Mouse (Mus musculus) heart, adult 2 months (tissue): ENCODE measurements at regions not wholly inside any gene's neighbourhood (a gene's known extent, or its start where the extent isn't known, plus 50 kb on each side); places are given as distances from the start of the nearest gene placed in this dataset.
"Not testable (repeated sequence)": the region's sequence is repeated elsewhere in the genome, so short reads cannot be mapped to it uniquely, and the experiment has no call there.

Source experiments
- DNase-seq, 2 experiments: peaks; one replicate each; pipeline ENCODE4 v3.0.0; 2021
- H3K27ac ChIP-seq: fragments of 200-600 bp; 2 replicates; pipeline ENCODE4 v1.8.1; 2022
- H3K27me3 ChIP-seq: fragments of 200-500 bp; 2 replicates; pipeline ENCODE4 v1.6.1; 2012; ENCODE audit warnings: mild to moderate bottlenecking, low read length, inconsistent platforms, mixed read lengths; ENCODE audit not compliant: control insufficient read depth, insufficient read depth
- H3K36me3 ChIP-seq: fragments of 200-500 bp; 2 replicates; pipeline ENCODE4 v1.6.1; 2012; ENCODE audit warnings: low read length, inconsistent platforms; ENCODE audit not compliant: control insufficient read depth, insufficient read depth
- H3K4me1 ChIP-seq: fragments of 200-500 bp; 2 replicates; pipeline ENCODE4 v1.6.1; 2011; ENCODE audit warnings: low read length; ENCODE audit not compliant: control insufficient read depth, insufficient read depth
- H3K4me3 ChIP-seq: fragments of 200-600 bp; 2 replicates; pipeline ENCODE4 v1.8.1; 2022
- H3K79me2 ChIP-seq: fragments of 200-500 bp; replicated peaks from 2 replicates; pipeline ENCODE4 v1.6.1; 2012; ENCODE audit warnings: mild to moderate bottlenecking, inconsistent platforms, low read length, moderate library complexity, mixed read lengths; ENCODE audit not compliant: control insufficient read depth, insufficient read depth
- H3K9ac ChIP-seq: fragments of 200-500 bp; 2 replicates; pipeline ENCODE4 v1.6.1; 2012; ENCODE audit warnings: low read depth, mild to moderate bottlenecking, control low read depth, inconsistent platforms, low read length, mixed read lengths
- CTCF ChIP-seq: fragments of 200-600 bp; IDR thresholded peaks from 2 replicates; pipeline ENCODE4 v1.8.1; 2022; ENCODE audit warnings: antibody characterized with exemption, mild to moderate bottlenecking, moderate library complexity
- EP300 ChIP-seq: fragments of 200-500 bp; IDR thresholded peaks from 2 replicates; pipeline ENCODE4 v1.6.1; 2011; ENCODE audit warnings: low read depth, low read length, control low read depth; ENCODE audit not compliant: insufficient read depth
- POLR2A ChIP-seq: fragments of 200-500 bp; IDR thresholded peaks from 2 replicates; pipeline ENCODE4 v1.6.1; 2011; ENCODE audit warnings: mild to moderate bottlenecking, low read depth, low read length, control low read depth; ENCODE audit not compliant: insufficient read depth
- WGBS: fragments of 180-500 bp; shearing (Covaris S2); methylation state at CpG from one replicate; pipeline ENCODE4 v1.1.7; 2018; 5-methylcytosine and 5-hydroxymethylcytosine counted together
- intact Hi-C: fragments of 180-260 bp; cut with DNase I; formaldehyde crosslinking; loops from one replicate; pipeline ENCODE4 v1.15.1; 2025

- H3K27ac ChIP-seq, H3K27me3 ChIP-seq, H3K79me2 ChIP-seq, H3K4me1 ChIP-seq, intact Hi-C loops, H3K4me3 ChIP-seq, H3K9ac ChIP-seq, H3K36me3 ChIP-seq: not testable (repeated sequence)
- DNase-seq, result peak in 1 of 2 experiments; percentile 15
- WGBS, result 48% methylated on average over 4 of the region's 4 CpGs
These were observed 1905.5 kb upstream of the Sel1l start for GRCm38 (mm10) chr12:93754505-93754904.

- 91% methylated on average over 4 of the region's 4 CpGs for WGBS
- no peaks in the 10 kb centered on the region for H3K27me3 ChIP-seq
- no peaks in the 10 kb centered on the region for H3K4me1 ChIP-seq
- H3K9ac ChIP-seq, result no peak overlapping the region
- H3K36me3 ChIP-seq, result no peaks in the 10 kb centered on the region
- no peak overlapping the region for H3K4me3 ChIP-seq
- no peaks in the 10 kb centered on the region for H3K79me2 ChIP-seq
- TF ChIP-seq EP300, result no peak
- TF ChIP-seq CTCF, result no peak
- no peak for TF ChIP-seq POLR2A
- intact Hi-C loops, result no loop called here
- H3K27ac ChIP-seq, result no peak overlapping the region
- no peak for DNase-seq
These were observed 1899.4 kb upstream of the Sel1l start for GRCm38 (mm10) chr12:93748300-93748847.

GRCm38 (mm10) chr12:93718704-93719497 is 1869.9 kb upstream of the Sel1l start:
- Histone ChIP-seq H3K36me3 (no peaks in the 10 kb centered on the region), H3K9ac (no peak overlapping the region), H3K79me2 (no peaks in the 10 kb centered on the region), H3K4me3 (no peak overlapping the region), H3K27ac (no peak overlapping the region), H3K4me1 (no peaks in the 10 kb centered on the region), H3K27me3 (no peaks in the 10 kb centered on the region)
- WGBS, result 88% methylated on average over 2 of the region's 2 CpGs
- intact Hi-C loops, result no loop called here
- no peak for DNase-seq
- TF ChIP-seq EP300 (no peak), POLR2A (no peak)

GRCm38 (mm10) chr12:93705956-93706355 is 1857.0 kb upstream of the Sel1l start:
- intact Hi-C loops, result no loop called here
- no peak for TF ChIP-seq CTCF
- TF ChIP-seq POLR2A, result no peak
- TF ChIP-seq EP300, result no peak
- Histone ChIP-seq H3K36me3 (no peaks in the 10 kb centered on the region), H3K27me3 (no peaks in the 10 kb centered on the region), H3K79me2 (no peaks in the 10 kb centered on the region), H3K9ac (no peak overlapping the region), H3K27ac (no peak overlapping the region), H3K4me3 (no peak overlapping the region), H3K4me1 (no peaks in the 10 kb centered on the region)
- DNase-seq, result no peak
- WGBS, result 21% methylated on average over 1 of the region's 1 CpGs

DNA sequence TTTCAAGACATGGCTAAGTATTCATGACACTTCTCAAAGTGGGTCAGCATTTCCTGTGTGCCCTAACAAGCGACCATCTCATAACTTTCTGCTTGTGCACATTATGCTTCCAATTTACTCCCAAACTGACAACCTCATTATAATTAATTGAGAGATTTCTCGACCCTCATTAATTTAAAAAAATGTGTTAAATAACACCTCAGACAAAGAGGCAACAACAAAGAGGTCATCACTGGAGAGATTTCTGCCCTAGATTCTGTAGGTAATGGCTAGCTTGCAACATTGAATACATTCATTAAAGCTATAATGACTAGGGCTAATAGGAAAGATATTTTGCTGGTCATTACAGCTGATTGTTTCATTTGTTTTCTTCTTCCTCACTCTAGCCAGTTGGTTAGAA is 1838.2 kb upstream of the Sel1l start:
- Histone ChIP-seq H3K79me2 (no peaks in the 10 kb centered on the region), H3K9ac (no peak overlapping the region), H3K4me1 (no peaks in the 10 kb centered on the region), H3K36me3 (no peaks in the 10 kb centered on the region), H3K27me3 (no peaks in the 10 kb centered on the region), H3K4me3 (no peak overlapping the region), H3K27ac (no peak overlapping the region)
- DNase-seq, result no peak
- TF ChIP-seq POLR2A, result no peak
- no peak for TF ChIP-seq CTCF
- no peak for TF ChIP-seq EP300
- intact Hi-C loops, result no loop called here
- WGBS, result 73% methylated on average over 2 of the region's 2 CpGs

DNA sequence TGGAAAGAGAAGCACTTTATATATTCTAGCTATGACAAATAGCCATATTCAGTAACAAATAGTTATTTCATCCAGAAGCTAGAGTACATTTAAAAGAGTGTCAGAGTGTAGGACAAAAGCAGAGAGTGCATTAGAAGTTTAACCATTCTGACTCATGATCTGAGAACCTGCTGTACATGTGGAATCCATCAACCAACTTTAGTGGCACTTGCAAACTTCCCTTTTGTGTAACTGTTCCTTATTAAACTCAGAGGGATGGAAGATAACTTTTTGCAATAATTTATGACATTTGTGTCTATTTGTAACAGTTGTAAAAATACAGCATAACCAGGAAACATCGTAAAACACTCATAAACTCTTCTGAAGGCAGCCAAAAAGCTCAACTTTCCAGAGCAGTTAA is 1835.4 kb upstream of the Sel1l start:
- H3K79me2 ChIP-seq, result no peaks in the 10 kb centered on the region
- H3K27ac ChIP-seq, result no peak overlapping the region
- no peak overlapping the region for H3K4me3 ChIP-seq
- WGBS, result 80% methylated on average over 1 of the region's 1 CpGs
- no peaks in the 10 kb centered on the region for H3K36me3 ChIP-seq
- no peaks in the 10 kb centered on the region for H3K4me1 ChIP-seq
- no peak for DNase-seq
- H3K27me3 ChIP-seq, result no peaks in the 10 kb centered on the region
- intact Hi-C loops, result no loop called here
- no peak overlapping the region for H3K9ac ChIP-seq
- TF ChIP-seq CTCF, result no peak
- TF ChIP-seq POLR2A, result no peak
- TF ChIP-seq EP300, result no peak
